Comparison of ENCODE assay signal across 23 mouse cellular contexts in the genomic region with DNA sequence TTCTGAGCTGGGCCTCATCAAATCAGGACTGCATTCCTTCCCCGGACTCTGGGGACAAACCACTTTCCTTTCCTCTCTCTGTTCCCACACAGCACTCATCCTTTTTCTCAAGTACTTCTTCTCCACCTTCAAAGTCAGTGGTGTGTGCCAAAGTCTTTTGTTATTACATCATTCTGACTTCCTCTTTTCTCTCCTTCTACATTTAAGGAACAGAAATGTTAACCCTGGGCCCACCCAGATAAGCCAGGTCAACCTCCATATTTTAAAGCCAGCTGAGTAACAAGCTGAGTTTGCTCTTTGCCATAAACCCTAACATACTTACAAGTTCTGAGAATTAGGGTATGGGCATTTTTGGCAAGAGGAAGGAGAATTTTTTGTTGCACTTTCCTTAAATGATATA.
A peak's percentile ranks its signal among the peaks of the same experiment; 100 is the strongest.
DNase-seq lines count a peak whose midpoint lies in the region; ATAC-seq and TF ChIP-seq lines count a peak whose summit lies in the region.
"Had no signal": no experiment of that assay in that cellular context is flagged by ENCODE, and none has a peak within 500 bp of the region (broad histone marks: within the 10 kb centered on the region; RNA-seq: fewer than 3 reads in every experiment).

No protein-coding gene starts in this region.

- in situ Hi-C loops in CH12.LX (cut with MboI; ENCODE audit: low pct_ligation_motif_present, low pct_unique_long_range_greater_than_20kb, low sequenced_read_pairs) = no loop called here

- peak; percentile 84 for TF ChIP-seq EP300 in CH12.LX (IDR thresholded peaks at IDR 0.05; ENCODE audit: low read length)

- peak overlapping the region in 1 of 3 experiments; percentile 23 for H3K4me3 ChIP-seq in CH12.LX (replicated peaks in 1 of 3; ENCODE audit: low read depth in 2 of 3, low read length in 2 of 3, poor library complexity in 1 of 3)
- H3K4me3 ChIP-seq: forebrain, embryonic 12.5 days; limb, embryonic 13.5 days; neural tube, embryonic 15.5 days had no signal

- no peaks in the 10 kb centered on the region for H3K9me3 ChIP-seq in CH12.LX (replicated peaks; ENCODE audit: low read length)
- H3K9me3 ChIP-seq: forebrain, embryonic 12.5 days; limb, embryonic 13.5 days; neural tube, embryonic 15.5 days had no signal

- H3K27me3 ChIP-seq in CH12.LX (replicated peaks) = no peaks in the 10 kb centered on the region
- H3K27me3 ChIP-seq: forebrain, embryonic 12.5 days; limb, embryonic 13.5 days; neural tube, embryonic 15.5 days had no signal

- H3K36me3 ChIP-seq in CH12.LX (replicated peaks in 1 of 2; ENCODE audit: control insufficient read depth in 1 of 2, insufficient read depth in 1 of 2, low read length in 1 of 2) = no peaks in the 10 kb centered on the region
- H3K36me3 ChIP-seq: forebrain, embryonic 12.5 days; limb, embryonic 13.5 days; neural tube, embryonic 15.5 days had no signal

- H3K27ac ChIP-seq in CH12.LX (ENCODE audit: insufficient read depth, low read depth) = no peak overlapping the region
- H3K27ac ChIP-seq: forebrain, embryonic 12.5 days; kidney, postnatal 0 days; limb, embryonic 13.5 days; neural tube, embryonic 15.5 days had no signal

- H3K4me2 ChIP-seq in CH12.LX (ENCODE audit: insufficient read depth, low read depth, poor library complexity, severe bottlenecking) = peak overlapping the region; percentile 88
- H3K4me2 ChIP-seq: forebrain, embryonic 12.5 days; limb, embryonic 13.5 days; liver, embryonic 11.5 days; neural tube, embryonic 15.5 days had no signal

- TF ChIP-seq CTCF in CH12.LX (conservative IDR thresholded peaks at IDR 0.05 in 1 of 2, IDR thresholded peaks at IDR 0.05 in 1 of 2; ENCODE audit: low read depth in 2 of 2, low read length in 2 of 2) = no peak

- no peak overlapping the region; the same call in 1 of the 2 replicates for H3K9ac ChIP-seq in CH12.LX (ENCODE audit: insufficient read depth, low read depth)
- H3K9ac ChIP-seq: forebrain, embryonic 12.5 days; forebrain, postnatal 0 days; limb, embryonic 13.5 days; neural tube, embryonic 15.5 days had no signal

- no peaks in the 10 kb centered on the region for H3K79me2 ChIP-seq in CH12.LX (replicated peaks; ENCODE audit: control insufficient read depth, extremely low read depth, insufficient read depth, poor library complexity, severe bottlenecking)

- no peak for TF ChIP-seq RAD21 in CH12.LX (IDR thresholded peaks at IDR 0.05; ENCODE audit: low read depth, low read length)

- no peak for TF ChIP-seq POLR2A in CH12.LX (IDR thresholded peaks at IDR 0.05; ENCODE audit: low read depth, low read length)

- DNase-seq in A20 (ENCODE audit: low read depth, low spot score) (peak; percentile 45), CH12.LX (ENCODE audit: extremely low read depth) (peak; percentile 71)
- DNase-seq in right cerebral cortex, postnatal 25 days = no peak
- no peak for DNase-seq in right cerebral cortex, postnatal 4 days
- no peak for DNase-seq in adrenal gland, adult 8-10 months
- DNase-seq: adrenal gland, postnatal 14 days; cerebellum, adult 18-20 months; cerebellum, postnatal 10 days; forebrain, postnatal 0 days; heart, postnatal 14 days; kidney, adult 18-20 months; kidney, postnatal 4 days; lung, postnatal 10 days; midbrain, embryonic 14.5 days; thymus, postnatal 14 days had no signal

- ATAC-seq in common myeloid progenitor, adult 5-6 weeks (replicated peaks; ENCODE audit: low read depth, poor library complexity, severe bottlenecking) = peak; percentile 94
- ATAC-seq in megakaryocyte progenitor cell, adult 5-6 weeks (replicated peaks; ENCODE audit: poor library complexity) = peak; percentile 97
- ATAC-seq: forebrain, postnatal 0 days; hindbrain, embryonic 16.5 days had no signal

- peaks cover 0 to 25% of the 10 kb centered on the region in 2 experiments; a peak in 2 of 4 replicates for H3K4me1 ChIP-seq in CH12.LX (ENCODE audit: control insufficient read depth in 1 of 2, insufficient read depth in 2 of 2)
- H3K4me1 ChIP-seq: neural tube, embryonic 15.5 days had no signal

- dilution Hi-C loops in CH12.LX (cut with MboI; ENCODE audit: extremely low pct_ligation_motif_present, extremely low pct_unique_long_range_greater_than_20kb, low sequenced_read_pairs) = no loop called here

TF ChIP-seq in CH12.LX, 34 proteins besides CTCF, POLR2A, EP300 and RAD21:
- TF ChIP-seq JUND (conservative IDR thresholded peaks at IDR 0.05; ENCODE audit: low read depth, low read length) = peak; percentile 67; the same call in 1 of the 2 replicates
- no peak for TF ChIP-seq SIN3A (IDR thresholded peaks at IDR 0.05; ENCODE audit: low read length)
- no peak for TF ChIP-seq CHD2 (IDR thresholded peaks at IDR 0.05; ENCODE audit: low read length)
- TF ChIP-seq ELF1 (IDR thresholded peaks at IDR 0.05; ENCODE audit: low read depth, low read length) = no peak; the same call in 1 of the 2 replicates
- TF ChIP-seq USF2 (conservative IDR thresholded peaks at IDR 0.05; ENCODE audit: low read depth, low read length) = no peak
- TF ChIP-seq IRF4 (IDR thresholded peaks at IDR 0.05; ENCODE audit: low read depth, low read length) = 0 out of 2 replicates have a peak, but pooled peaks have one; percentile 55
- peak; percentile 56; the same call in 1 of the 2 replicates for TF ChIP-seq ETS1 (conservative IDR thresholded peaks at IDR 0.05; ENCODE audit: low read depth, low read length)
- TF ChIP-seq MXI1 (IDR thresholded peaks at IDR 0.05; ENCODE audit: low read depth, low read length) = no peak
- TF ChIP-seq PAX5 (IDR thresholded peaks at IDR 0.05; ENCODE audit: low read length) = no peak
- no peak for TF ChIP-seq SMC3 (IDR thresholded peaks at IDR 0.05; ENCODE audit: low read depth, low read length)
- no peak for TF ChIP-seq POLR2AphosphoS2 (IDR thresholded peaks at IDR 0.05; ENCODE audit: low read depth, low read length)
- TF ChIP-seq BHLHE40 (IDR thresholded peaks at IDR 0.05; ENCODE audit: low read depth, low read length) = peak; percentile 38
- TF ChIP-seq JUN (IDR thresholded peaks at IDR 0.05; ENCODE audit: insufficient read depth, low read depth, low read length) = no peak
- peak; percentile 17; the same call in 1 of the 2 replicates for TF ChIP-seq HCFC1 (IDR thresholded peaks at IDR 0.05; ENCODE audit: low read depth, low read length)
- 0 out of 2 replicates have a peak, but pooled peaks have one; percentile 29 for TF ChIP-seq MAFK (IDR thresholded peaks at IDR 0.05; ENCODE audit: insufficient replicate concordance, low read length)
- no peak for TF ChIP-seq UBTF (IDR thresholded peaks at IDR 0.05; ENCODE audit: low read depth, low read length)
- 0 out of 2 replicates have a peak, but pooled peaks have one; percentile 57 for TF ChIP-seq RCOR1 (conservative IDR thresholded peaks at IDR 0.05; ENCODE audit: low read depth, low read length)
- TF ChIP-seq ZMIZ1 (IDR thresholded peaks at IDR 0.05; ENCODE audit: low read depth, low read length) = no peak
- 0 out of 2 replicates have a peak, but pooled peaks have one; percentile 37 for TF ChIP-seq MEF2A (IDR thresholded peaks at IDR 0.05; ENCODE audit: borderline replicate concordance, low read depth, low read length)
- no peak for TF ChIP-seq ZKSCAN1 (IDR thresholded peaks at IDR 0.05; ENCODE audit: borderline replicate concordance, low read depth, low read length)
- no peak for TF ChIP-seq NRF1 (IDR thresholded peaks at IDR 0.05; ENCODE audit: low read depth, low read length)

Comparison
In these comparisons a context has a peak if more than half of its experiments do, and no peak if none do; other contexts are left out.
1. DNase-seq: peak in A20 (single experiment) and CH12.LX (single experiment); none in right cerebral cortex, postnatal 25 days (single experiment), right cerebral cortex, postnatal 4 days (single experiment) and adrenal gland, adult 8-10 months (single experiment).